Mouse (Mus musculus) intestine, embryonic 16.5 days (tissue): ENCODE measurements around the gene Efcab11. TPM values are rescaled to one million over a fixed set of nuclear protein-coding genes. Genes with fewer than 3 reads are reported as not detected.

Experiments used
- ATAC-seq: fragments of 200-750 bp; cut with Nextera tagmentation; 2 replicates; pipeline ENCODE4 v1.8.0; 2017; ENCODE audit warnings: moderate TSS enrichment, moderate library complexity
- H3K27ac ChIP-seq: fragments of 300-500 bp; sonication (generic); 2 replicates; pipeline ENCODE4 v1.5.1; 2014; ENCODE audit warnings: mild to moderate bottlenecking, low read length
- H3K27me3 ChIP-seq: fragments of 300-500 bp; sonication (generic); replicated peaks from 2 replicates; pipeline ENCODE4 v1.6.1; 2014; ENCODE audit warnings: low read length, control low read depth, mixed read lengths; ENCODE audit not compliant: control insufficient read depth, insufficient read depth
- H3K36me3 ChIP-seq: fragments of 300-500 bp; sonication (generic); 2 replicates; pipeline ENCODE4 v1.6.1; 2014; ENCODE audit warnings: low read length, control low read depth; ENCODE audit not compliant: control insufficient read depth, insufficient read depth
- H3K4me1 ChIP-seq: fragments of 300-500 bp; sonication (generic); 2 replicates; pipeline ENCODE4 v1.6.1; 2014; ENCODE audit warnings: low read length, control low read depth, mixed read lengths; ENCODE audit not compliant: control insufficient read depth, insufficient read depth
- H3K4me2 ChIP-seq: fragments of 300-500 bp; sonication (generic); 2 replicates; pipeline ENCODE4 v1.6.1; 2014; ENCODE audit warnings: low read depth, low read length, control low read depth
- H3K4me3 ChIP-seq: fragments of 300-500 bp; sonication (generic); 2 replicates; pipeline ENCODE4 v1.5.1; 2014; ENCODE audit warnings: mild to moderate bottlenecking, low read length
- H3K9ac ChIP-seq: fragments of 300-500 bp; sonication (generic); 2 replicates; pipeline ENCODE4 v1.6.1; 2014; ENCODE audit warnings: low read depth, low read length
- H3K9me3 ChIP-seq: fragments of 300-500 bp; sonication (generic); 2 replicates; pipeline ENCODE4 v1.6.1; 2016; ENCODE audit warnings: low read length, control low read depth; ENCODE audit not compliant: control insufficient read depth
- WGBS: fragments of 180-500 bp; shearing (Covaris S2); extraction: QIAGEN DNeasy Blood & Tissue Kit; methylation state at CpG from one replicate; pipeline ENCODE4 v1.1.7; 2014; 5-methylcytosine and 5-hydroxymethylcytosine counted together
- polyA plus RNA-seq: library from polyadenylated mRNA; unstranded; fragments of >200 nt; fragmentation: Nextera tagmentation; extraction: Ambion mirVana; gene quantifications from 2 replicates; pipeline ENCODE4 v1.2.1, GENCODE M21; 2015

The Efcab11 gene
- polyA plus RNA-seq, 1 experiment from 2014 or later, result 9.7 TPM

DNA sequence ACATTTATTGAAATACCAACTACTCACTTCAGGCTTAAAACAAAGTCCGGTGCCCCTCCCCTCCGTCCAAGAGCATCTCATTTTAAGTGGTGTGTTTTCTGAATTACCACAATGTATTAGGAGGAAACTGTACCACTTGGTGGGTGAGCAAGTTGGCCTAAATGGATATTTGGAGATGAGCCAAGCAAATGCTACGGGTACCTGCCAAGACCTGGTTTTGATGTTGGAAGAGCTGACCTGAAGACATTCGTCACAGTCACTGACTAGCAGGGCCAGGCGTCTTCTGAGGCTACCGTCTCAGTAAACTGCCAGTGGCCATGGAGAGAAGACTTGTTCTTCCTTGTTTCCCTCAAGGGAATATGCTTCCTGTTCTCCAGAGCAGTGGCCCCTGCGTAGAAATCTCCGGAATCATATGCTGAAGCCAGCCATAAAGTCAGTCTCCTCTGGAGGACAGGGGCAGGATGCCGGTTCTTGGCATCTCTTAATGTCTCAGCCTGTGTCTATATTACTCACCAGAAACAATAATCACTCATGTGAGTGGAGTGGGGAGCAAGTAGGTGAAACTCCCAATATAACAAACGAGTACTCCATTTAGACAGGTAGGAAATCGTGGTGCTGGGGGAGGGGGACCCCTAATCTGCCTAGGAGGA lies 198.7 kb downstream of the Efcab11 start:
- Histone ChIP-seq H3K9me3 (no peaks in the 10 kb centered on the region), H3K4me3 (no peak overlapping the region), H3K36me3 (no peaks in the 10 kb centered on the region), H3K27ac (no peak overlapping the region; the same call in 1 of the 2 replicates), H3K4me1 (no peaks in the 10 kb centered on the region), H3K9ac (no peak overlapping the region), H3K27me3 (no peaks in the 10 kb centered on the region), H3K4me2 (no peak overlapping the region)
- 76% methylated on average over 11 of the region's 11 CpGs for WGBS
- no peak for ATAC-seq

DNA sequence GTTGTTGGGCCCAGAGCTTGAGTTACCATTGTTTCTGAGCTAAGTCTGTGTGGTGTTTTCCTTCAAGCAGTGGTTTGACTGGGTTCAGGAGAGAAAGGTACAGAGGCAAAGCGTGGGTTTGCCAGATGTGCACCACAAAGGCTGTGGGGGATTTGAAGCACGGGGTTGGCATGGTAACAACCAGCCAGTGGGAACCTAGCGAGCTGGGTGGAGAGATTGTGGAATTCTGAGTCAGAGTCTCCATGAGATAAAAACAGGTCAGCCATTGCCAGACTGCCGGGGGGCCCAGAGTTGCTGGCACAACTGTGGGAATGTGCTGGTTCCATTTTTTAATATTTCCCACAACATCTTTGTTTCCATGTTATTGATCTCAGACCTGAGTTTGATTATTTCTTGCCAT lies 202.6 kb downstream of the Efcab11 start:
- Histone ChIP-seq H3K27me3 (no peaks in the 10 kb centered on the region), H3K4me3 (no peak overlapping the region), H3K4me1 (no peaks in the 10 kb centered on the region), H3K4me2 (no peak overlapping the region), H3K36me3 (no peaks in the 10 kb centered on the region), H3K27ac (no peak overlapping the region), H3K9me3 (no peaks in the 10 kb centered on the region), H3K9ac (no peak overlapping the region)
- WGBS, result 49% methylated on average over 4 of the region's 4 CpGs
- ATAC-seq, result no peak

DNA sequence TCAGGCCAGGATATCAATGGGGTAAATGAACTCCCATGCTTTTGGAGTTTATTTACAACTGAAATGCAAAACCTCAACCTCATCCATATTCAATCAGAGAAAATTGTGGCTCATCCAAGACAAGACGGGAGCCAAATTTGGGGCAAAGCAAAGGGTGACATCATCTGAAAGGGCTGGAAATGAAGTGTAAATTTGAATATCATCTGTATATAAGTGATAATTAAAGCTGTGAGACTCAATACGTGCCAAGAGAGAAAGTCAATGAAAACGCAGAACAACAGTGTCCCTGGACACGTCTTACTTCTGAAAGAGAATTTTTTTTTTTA lies 212.4 kb downstream of the Efcab11 start:
- no peak for ATAC-seq
- Histone ChIP-seq H3K27ac (no peak overlapping the region), H3K9ac (no peak overlapping the region), H3K36me3 (no peaks in the 10 kb centered on the region), H3K4me2 (no peak overlapping the region), H3K9me3 (no peaks in the 10 kb centered on the region), H3K27me3 (no peaks in the 10 kb centered on the region), H3K4me3 (no peak overlapping the region), H3K4me1 (no peaks in the 10 kb centered on the region)
- WGBS, result 68% methylated on average over 4 of the region's 4 CpGs

DNA sequence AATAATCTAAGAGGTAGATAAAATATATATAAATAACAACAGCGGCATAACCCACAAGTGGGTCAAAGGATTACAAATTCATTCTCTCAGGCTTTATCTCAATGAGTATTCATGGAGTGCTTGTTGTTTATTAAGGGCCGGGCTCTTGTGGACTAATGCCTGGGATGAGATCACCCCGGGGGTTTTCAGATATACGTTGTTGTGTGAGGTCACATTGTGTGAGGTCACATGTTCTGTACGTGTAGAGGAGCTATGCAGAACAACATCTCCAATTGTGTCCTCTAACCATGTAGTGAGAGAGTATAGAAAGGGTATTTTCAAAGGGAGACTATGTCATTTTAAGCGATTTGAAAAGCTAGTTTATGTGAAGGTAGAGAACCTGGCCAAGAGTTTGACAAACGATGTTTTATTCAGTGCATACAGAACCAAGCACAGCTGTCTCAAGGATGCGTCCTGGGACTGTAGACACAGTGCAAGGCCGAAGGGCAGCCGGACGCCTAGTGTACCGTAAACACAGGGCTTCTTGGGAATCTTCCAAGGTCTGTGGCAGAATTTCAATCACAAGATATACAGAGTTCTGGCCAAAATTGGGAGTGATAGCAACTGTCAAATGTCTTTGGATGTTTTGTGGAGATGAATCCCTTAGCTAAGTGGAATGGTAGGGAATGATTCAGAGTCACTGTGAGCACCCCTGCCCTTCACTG lies 212.9 kb downstream of the Efcab11 start:
- Histone ChIP-seq H3K27ac (no peak overlapping the region), H3K36me3 (no peaks in the 10 kb centered on the region), H3K4me1 (no peaks in the 10 kb centered on the region), H3K9me3 (no peaks in the 10 kb centered on the region), H3K4me2 (no peak overlapping the region), H3K27me3 (no peaks in the 10 kb centered on the region), H3K9ac (no peak overlapping the region), H3K4me3 (no peak overlapping the region)
- ATAC-seq, result peak; percentile 48; the same call in 1 of the 2 replicates
- WGBS, result 43% methylated on average over 12 of the region's 12 CpGs

DNA sequence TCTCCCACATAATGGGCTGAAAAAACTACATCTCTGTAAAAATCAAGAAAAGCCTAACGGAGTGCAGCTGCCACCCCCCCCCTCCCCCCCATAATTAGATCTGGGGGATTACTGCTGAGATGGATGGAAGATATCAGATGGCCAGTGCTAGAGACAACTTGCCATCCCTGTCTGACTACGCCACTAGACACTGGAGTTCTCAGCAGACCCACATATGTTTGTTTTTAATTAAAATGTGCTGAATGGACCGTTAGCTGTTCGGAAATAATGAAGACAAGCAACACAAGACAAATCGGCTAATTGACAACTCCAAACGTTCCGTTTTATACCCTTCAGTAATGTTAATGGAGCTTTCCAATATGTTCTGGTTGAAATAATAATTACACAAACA lies 213.5 kb downstream of the Efcab11 start:
- H3K4me1 ChIP-seq, result no peaks in the 10 kb centered on the region
- no peak overlapping the region for H3K4me2 ChIP-seq
- no peaks in the 10 kb centered on the region for H3K36me3 ChIP-seq
- WGBS, result 75% methylated on average over 7 of the region's 7 CpGs
- no peaks in the 10 kb centered on the region for H3K27me3 ChIP-seq
- no peak overlapping the region for H3K4me3 ChIP-seq
- no peaks in the 10 kb centered on the region for H3K9me3 ChIP-seq
- no peak overlapping the region for H3K27ac ChIP-seq
- no peak for ATAC-seq
- no peak overlapping the region for H3K9ac ChIP-seq

DNA sequence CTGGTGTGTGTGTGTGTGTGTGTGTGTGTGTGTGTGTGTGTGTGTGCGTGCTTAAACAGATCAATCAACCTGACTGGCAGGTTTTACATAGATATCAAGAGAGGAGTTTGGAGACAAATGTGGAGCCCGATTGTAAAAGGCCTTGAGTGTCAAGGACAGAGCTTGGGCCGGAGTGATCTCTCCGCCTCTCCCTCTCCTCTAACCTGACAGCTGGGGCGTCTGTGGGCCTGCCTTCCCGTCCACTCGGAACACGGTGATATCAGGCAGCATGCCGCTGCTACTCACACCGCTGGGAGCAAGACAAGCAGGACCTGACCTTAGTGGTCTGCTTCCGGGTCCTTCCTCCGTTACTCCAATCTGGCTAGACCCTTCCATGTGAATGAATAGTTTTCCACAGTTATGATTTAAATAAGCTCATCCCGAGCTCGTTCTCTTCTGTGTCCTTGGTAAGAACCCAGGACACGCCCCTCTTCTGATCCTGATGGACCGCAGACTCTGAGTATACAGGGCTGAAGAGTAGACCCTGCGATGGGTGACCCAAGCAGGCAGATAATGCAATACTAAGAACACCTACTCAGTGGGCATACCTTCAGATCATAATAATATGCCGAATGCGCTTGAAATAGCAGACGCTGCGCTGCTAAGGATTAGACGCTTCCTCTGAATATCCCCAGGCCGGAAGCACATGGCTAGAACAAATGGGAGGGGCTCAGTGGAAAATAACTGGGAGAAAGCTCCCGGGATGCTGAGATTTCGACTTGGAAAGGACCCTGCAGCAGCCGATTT lies 214.1 kb downstream of the Efcab11 start:
- 63% methylated on average over 26 of the region's 26 CpGs for WGBS
- ATAC-seq, result no peak
- no peak overlapping the region for H3K27ac ChIP-seq

DNA sequence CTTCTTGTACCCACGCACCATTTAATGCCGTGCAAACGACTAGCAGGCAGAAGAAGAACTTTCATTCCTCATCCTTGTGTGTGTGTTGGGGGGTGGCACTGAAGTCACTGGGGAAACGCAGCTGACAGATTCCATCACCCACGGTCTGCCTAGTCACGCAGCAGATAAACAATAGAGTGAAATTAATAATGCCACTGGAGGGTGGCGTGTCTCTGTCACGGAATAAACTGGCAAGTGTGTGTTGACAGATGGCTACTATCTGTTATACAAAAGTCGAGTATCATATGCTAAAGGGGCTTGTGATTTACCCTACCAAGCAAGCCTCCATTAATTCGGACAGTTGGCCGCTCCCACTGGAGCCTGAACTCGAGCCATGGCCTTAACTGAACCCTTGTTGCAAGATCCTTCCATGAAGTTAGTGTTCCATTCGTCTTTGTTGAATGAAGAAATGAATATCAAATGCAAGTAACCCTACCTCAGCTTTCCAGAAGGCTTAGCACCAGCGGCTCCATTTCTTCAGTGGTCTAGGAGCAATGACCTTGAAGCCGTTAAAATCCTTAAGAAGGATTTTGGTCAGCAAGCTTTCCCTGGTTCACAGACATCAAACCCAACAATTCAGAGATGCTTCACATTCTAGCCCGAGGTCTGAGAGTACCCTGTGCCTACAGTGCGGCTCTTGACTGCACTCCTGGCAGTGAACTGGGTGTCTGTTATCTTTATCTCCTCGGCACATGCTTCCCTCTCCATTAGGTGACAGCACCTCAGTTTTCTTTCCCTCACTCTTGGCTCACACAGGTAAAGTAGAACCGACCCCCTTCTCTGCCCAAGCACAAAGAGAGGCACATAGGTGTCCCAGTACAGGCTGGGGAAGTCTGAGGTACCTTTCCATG lies 229.0 kb downstream of the Efcab11 start:
- WGBS, result 81% methylated on average over 19 of the region's 19 CpGs

More for the DNA sequence above, 214.1 kb downstream of the Efcab11 start:
- H3K9ac ChIP-seq, result no peak overlapping the region
- H3K4me2 ChIP-seq, result peak overlapping the region; percentile 9; the same call in 1 of the 2 replicates
- no peak overlapping the region for H3K4me3 ChIP-seq
- no peaks in the 10 kb centered on the region for H3K9me3 ChIP-seq
- H3K36me3 ChIP-seq, result no peaks in the 10 kb centered on the region
- no peaks in the 10 kb centered on the region for H3K27me3 ChIP-seq
- H3K4me1 ChIP-seq, result no peaks in the 10 kb centered on the region

DNA sequence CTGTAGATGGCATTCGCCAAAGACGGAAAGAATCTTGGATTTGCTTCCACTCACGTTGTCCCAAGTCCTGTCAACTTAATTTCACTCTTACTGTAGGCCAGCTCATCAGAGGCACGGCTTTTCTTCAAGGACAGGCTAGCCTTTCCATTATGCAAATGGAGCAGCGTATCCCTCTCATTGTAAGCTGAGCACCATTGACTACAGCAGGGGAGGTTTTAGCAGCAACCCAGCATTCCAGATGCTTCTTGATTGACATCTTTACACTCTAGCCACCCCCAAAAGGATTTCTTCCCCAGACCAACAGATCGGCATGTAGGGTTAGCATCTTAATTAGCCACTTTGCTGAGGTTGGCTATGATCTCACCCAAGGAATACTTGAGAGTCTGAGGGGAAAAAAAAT lies 231.8 kb downstream of the Efcab11 start:
- no peak for ATAC-seq
- H3K27me3 ChIP-seq, result no peaks in the 10 kb centered on the region
- no peak overlapping the region for H3K4me2 ChIP-seq
- no peaks in the 10 kb centered on the region for H3K9me3 ChIP-seq
- WGBS, result 68% methylated on average over 6 of the region's 6 CpGs
- no peak overlapping the region for H3K4me3 ChIP-seq
- H3K36me3 ChIP-seq, result no peaks in the 10 kb centered on the region
- no peaks in the 10 kb centered on the region for H3K4me1 ChIP-seq
- no peak overlapping the region for H3K9ac ChIP-seq
- H3K27ac ChIP-seq, result no peak overlapping the region

More for the DNA sequence above, 229.0 kb downstream of the Efcab11 start:
- Histone ChIP-seq H3K9me3 (no peaks in the 10 kb centered on the region), H3K4me1 (no peaks in the 10 kb centered on the region), H3K9ac (no peak overlapping the region), H3K4me3 (no peak overlapping the region), H3K36me3 (no peaks in the 10 kb centered on the region), H3K27ac (no peak overlapping the region), H3K4me2 (no peak overlapping the region), H3K27me3 (no peaks in the 10 kb centered on the region)
- ATAC-seq, result no peak

DNA sequence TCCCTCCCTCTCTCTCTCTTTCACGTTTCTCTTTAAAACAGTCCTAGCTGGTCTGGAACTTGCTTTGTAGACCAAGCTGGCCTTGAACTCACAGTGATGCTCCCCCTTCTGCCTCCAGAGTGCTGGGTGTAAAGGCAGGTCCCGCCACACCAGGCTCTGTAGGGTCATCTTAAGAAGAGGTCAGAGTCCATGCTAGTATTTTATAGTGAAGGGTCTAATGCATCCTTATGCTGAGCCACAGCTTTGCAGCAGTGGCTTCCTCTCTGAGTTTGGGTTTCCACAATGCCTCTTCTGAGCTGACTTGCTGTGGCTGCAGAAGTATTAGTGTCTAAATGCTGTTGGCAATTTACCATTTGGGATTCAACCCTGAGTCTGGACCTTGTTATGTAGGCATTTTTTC lies 234.5 kb downstream of the Efcab11 start:
- Histone ChIP-seq H3K4me2 (no peak overlapping the region), H3K9ac (no peak overlapping the region), H3K27me3 (no peaks in the 10 kb centered on the region), H3K27ac (no peak overlapping the region), H3K9me3 (peaks cover 3% of the 10 kb centered on the region; the same call in 1 of the 2 replicates), H3K4me3 (no peak overlapping the region), H3K36me3 (no peaks in the 10 kb centered on the region), H3K4me1 (no peaks in the 10 kb centered on the region)
- ATAC-seq, result no peak
- 47% methylated on average over 2 of the region's 2 CpGs for WGBS
